Mouse (Mus musculus): ENCODE measurements around the gene Dlg2.

DNA sequence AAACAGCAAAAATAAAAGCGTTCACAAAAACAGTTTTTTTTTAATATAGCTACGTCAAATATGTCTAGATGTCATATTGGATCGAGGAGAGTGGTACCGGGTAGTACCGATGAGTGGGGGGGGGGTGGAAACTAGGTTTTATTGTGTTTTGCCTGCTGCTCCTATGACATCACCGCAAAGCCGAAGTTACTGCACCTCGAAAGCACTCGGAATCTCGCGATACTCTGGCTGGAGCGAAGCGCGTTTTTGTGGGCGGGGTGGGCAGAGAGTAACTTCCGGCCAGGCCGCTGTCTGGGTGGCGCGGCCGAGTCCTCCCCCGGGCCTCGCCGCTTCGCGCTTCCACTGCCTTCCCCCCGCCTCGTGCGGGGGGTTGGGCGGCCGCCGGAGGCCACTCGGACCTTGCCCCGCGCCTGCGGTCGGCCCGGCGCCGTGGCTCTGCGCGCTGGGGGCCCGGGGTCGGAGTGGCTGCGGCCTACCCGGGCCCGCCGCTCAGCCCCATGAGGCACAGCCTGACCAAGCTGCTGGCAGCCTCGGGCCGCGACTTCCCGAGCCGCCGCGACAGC lies 33.9 kb upstream of the Dlg2 start, which contains the start of gene Crebzf:
- TF ChIP-seq CTCF (IDR thresholded peaks at IDR 0.05; ENCODE audit: insufficient read depth, low read length): no peak
- TF ChIP-seq POLR2A (IDR thresholded peaks at IDR 0.05; ENCODE audit: borderline replicate concordance, extremely low read depth, low read depth, low read length): peak; percentile 89
